Mouse (Mus musculus) T-cell, adult 66 days (primary cell): ENCODE measurements around the gene Zbtb7b. TPM values are rescaled to one million over a fixed set of nuclear protein-coding genes. Genes with fewer than 3 reads are reported as not detected.

ENCODE experiments used
- total RNA-seq, 2 experiments: library from RNA; stranded (reverse); gene quantifications; 3 replicates in 1 of 2; 4 replicates in 1 of 2; pipeline ENCODE4 v1.2.4; 2023

Zbtb7b gene
- 100 to 1,000 TPM in 1 of 2 experiments, 10 to 100 TPM in 1; 98.0 to 107 TPM for total RNA-seq

DNA sequence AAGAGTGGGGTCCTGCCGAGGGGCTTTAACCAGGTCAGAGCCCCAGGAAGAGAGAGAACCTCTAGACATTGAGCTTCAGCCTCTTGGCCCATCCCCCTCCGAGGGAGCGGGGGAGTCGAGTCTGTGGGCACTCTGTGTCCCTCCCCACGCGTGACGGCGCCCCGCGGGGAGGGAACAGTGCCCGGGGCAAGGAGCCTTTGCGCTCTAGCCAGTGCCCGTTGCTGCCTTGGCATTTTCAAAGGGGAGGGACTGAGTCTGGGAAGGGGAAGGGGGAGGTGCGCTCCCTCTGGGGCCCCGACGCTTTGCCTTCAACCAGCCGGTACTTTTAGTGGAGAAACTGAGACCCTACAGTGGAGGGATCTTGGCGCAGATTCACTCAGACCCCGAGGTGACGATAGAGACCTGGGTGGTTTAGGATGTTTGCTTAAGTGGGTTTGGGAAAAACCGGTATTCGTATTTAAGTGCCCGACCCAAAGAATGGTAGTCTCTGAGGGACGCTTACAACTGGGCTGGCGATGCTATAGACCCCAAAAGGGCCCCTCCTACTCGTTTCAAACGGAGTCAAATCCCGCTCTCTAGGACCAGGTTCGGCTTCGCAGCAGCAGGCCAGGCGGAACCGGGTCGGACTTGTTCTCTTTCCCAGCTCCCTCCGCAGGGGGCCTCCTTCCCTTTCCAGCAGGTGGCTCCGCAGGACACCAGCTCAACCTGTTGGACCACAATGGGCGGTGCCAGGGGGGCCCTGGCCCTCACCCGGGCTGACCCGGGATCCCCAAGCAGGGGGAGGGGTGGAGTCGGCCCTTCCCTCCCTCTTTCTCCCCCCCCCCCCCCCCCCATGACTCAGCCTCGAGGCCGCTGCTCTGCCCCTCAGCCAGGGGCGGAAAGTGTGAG, at the start of gene Zbtb7b:
Gene Zbtb7b (minus strand): TSS at position 771 of the 888 bp plus-strand sequence.

DNA sequence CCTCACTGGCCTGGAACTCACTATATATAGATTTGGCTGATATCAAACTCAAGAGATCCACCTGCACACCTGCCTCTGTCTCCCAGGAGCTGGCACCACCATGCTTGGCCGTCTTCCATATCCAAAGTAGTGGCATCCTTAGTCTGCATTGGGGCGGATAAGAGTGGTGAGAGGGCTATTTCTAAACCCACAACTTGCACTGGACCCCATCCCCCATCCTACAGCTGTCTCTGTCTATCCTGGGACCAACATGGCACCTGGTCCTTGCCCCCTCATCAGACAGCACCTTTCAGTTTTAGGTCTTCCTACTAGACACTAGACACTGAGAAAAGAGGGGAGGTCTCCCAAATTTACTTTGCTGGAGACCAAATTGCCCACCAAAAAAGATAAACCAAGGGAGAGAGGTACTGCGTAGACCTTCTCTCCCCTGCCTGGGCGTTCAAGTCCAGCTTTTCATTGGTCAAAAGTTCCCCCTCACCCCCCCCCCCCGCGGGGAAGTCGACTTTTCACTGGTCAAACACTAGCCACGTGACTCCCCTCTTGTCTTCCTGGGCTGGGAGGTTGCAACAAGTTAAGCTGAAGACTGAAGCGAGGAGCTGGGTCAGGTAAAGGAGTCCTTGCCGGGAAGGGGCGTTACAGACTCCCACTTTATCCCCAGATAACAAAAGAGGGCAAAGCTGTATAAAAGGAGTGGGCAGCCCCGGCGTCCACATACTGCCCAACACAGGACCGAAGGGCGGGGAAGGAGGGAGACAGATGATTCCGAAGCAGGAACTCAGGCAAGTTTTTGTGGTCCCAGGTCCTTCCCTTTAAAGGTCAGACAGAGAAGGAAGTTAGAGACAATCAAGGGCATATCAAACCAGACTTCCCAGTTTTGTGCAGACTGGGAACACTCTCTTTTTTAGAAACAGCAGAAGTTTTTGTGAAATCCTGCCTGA, 41.9 kb upstream of the Zbtb7b start, which contains the start of gene Pbxip1:
Gene Pbxip1 (plus strand): TSS at position 531 of the 938 bp plus-strand sequence.

DNA sequence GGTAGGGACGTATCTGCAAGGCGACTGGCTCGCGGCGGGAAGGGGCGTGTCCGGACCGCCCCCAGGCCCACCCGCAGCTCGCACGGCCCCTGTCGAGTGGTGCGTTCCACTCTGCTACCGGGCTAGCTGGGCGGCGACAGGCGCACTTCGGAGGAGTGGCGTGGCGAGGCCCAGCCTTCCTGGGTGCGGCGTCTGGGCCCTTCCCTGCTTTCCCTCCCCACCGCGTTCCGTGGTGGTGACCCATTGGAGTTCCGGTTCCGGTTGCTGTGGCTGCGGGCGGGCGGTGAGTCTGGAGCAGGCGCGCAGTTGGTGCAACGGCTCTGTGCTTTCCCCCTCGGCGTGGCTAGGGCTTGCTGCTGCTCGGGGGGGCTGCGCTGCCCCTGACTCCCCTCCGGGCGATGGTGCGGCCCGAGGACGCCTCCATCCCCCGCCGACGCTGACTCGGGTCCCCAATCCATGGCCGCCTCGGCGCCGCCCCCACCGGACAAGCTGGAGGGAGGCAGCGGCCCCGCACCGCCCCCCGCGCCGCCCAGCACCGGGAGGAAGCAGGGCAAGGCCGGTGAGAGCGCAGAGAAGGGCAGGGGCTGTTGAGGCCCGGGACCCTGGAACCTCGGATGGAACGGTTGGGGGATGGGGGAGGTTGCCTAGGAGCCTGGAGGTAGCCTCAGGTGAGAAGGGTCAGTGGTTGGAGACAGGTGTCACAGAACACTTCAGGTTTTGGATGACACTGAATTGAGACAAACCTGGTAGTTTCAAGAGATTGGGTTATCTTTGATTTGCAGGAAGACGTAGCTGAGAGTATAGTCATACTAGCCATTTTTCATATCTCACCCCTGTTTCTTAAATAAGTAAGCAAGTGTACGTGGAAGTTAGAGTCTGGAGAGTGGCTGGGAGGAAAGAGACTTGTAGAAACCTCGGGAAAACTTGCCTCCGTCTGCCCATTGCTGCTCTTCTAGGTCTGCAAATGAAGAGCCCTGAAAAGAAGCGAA, 35.9 kb upstream of the Zbtb7b start, which contains the start of gene Pygo2:
Gene Pygo2 (plus strand): TSS at position 44 of the 989 bp plus-strand sequence.

DNA sequence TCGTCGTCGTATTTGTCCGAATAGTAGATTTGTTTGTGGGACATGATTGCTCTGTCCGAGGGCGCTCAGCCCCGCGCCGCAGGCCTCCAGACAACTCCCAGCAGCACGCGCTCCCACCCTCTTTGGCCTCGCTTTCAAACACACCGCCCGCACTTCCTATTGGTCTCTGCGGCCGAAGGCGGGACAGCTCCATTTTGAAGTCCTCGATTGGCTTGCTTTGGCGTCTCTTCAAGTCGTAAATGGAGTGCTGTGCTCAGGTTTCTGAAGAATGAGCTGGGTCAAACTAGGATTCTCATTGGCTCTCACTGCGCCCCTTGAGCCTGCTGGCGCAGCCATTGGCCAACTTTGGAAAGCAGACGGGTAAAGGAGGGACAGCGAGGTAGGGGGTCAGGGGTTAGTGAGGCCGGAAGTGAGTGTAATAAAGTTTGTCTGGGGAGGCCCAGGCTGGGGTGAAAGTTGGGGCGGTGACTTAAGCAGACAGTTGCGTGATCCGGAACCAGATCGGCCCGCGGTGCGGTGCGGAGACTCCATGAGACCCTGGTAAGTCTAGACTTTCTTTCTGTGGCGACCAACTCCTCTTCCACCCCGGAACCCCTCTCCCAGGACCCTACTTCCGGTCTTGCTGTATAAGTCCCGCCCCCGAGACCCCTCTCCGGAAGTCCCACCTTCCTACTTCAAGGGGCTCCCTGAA, 23.7 kb upstream of the Zbtb7b start, which contains the start of the genes Cks1b and Shc1:
Gene Cks1b (minus strand): TSS at position 214 of the 691 bp plus-strand sequence.
Gene Shc1 (plus strand): TSS at position 274 of the 691 bp plus-strand sequence.

DNA sequence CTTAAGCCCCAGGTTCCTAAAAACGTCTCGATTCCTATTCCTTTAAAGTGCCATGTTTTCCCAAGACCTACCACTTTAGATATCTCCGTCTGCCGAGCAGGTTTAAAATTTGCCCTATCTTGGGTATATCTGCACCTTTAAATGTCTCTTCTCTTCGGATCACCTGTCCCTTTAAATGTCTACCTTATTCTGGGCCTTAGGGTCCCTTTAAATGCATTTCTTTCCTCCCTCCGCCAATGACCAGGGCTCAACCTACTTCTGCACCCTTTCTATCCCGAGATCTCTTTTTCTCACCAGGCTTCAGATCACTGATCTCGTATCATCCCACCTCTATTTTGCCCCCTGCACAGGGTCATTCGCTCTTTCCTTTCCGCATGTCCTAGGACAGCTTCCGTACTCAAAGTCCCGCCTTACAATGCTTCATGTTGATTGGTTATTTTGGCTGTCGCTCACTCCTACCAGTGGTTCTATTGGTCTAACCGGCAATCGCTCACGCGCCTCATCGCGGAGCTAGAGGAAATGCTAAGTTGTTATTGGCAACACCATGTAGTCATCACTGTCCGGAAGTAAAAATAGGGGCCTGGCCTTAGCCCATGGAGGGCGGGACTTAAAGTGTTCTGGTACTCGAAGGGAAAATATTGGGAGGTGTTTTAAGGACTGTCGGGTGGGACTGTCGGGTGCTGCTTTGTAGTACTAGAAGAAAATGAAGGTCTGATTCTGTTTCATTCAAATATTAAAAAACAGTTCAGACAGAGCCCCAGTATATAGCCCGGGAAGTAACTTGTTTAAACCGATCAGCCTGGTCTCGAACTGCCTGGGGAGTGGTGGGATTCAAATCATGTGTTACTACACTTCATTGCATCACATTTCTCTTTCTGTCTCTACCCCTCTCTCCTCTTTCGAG, 17.2 kb upstream of the Zbtb7b start, which contains the start of gene Flad1:
Gene Flad1 (minus strand): TSS at position 381 of the 904 bp plus-strand sequence.

DNA sequence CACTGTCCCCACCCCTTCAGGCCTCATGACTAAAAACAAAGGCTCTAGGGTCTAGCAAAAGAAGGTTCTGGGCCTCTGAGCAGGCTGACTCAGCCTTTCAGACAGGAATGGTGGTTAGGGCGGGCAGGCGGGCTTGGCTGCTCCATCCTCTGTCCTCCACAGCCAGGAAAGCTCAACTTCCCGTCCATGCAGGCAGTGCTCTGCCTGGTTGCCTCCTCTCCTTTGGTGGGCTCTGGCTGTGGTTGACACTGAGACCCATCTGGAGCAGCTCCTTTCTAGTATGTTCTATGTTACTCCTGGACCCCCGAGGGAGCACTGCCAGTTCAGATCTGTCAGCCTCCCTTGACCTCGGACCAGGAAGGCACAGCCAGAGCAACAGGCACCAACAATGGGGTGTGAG, 8.1 kb upstream of the Zbtb7b start, which contains the start of gene Lenep:
Gene Lenep (minus strand): TSS at position 101 of the 400 bp plus-strand sequence.

DNA sequence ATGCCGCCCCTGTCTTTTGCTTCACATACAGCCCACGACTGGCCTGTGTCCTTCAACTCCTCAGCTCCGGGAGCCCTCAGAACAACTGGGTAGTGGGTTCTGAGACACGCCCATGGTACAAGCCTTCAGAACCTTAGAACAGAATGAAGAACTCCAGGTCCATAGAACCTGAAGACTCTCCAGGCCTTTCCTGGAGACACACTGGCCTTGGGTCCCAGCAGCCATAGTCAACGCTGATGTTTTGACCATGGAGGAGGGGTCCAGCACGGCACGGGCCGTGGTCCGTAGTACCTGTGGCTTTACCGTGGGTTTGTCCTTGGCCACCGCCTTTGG, 29.5 kb downstream of the Zbtb7b start, which contains the start of gene Dcst1:
Gene Dcst1 (minus strand): TSS at position 101 of the 333 bp plus-strand sequence.

DNA sequence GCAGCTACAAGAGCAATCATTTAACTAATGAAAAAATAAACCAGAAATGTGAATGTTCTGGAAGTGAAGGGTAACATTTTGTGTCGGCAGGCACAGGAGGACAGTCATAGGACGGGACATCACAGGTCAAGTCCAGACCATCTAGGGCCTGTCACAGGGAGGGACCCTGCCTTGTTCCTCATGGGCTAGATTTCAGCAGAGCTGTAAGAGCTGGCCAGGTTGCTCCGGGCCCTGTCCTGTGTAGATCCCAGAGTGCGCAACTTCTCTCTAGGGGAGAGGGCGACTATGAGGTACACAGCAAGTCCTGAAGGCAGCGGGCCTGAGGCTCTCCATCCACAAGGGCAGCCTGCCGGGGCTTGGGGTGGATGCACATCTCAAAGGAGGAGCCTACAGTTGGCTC, 32.9 kb downstream of the Zbtb7b start, which contains the start of gene Dcst2:
Gene Dcst2 (plus strand): TSS at position 301 of the 400 bp plus-strand sequence.

DNA sequence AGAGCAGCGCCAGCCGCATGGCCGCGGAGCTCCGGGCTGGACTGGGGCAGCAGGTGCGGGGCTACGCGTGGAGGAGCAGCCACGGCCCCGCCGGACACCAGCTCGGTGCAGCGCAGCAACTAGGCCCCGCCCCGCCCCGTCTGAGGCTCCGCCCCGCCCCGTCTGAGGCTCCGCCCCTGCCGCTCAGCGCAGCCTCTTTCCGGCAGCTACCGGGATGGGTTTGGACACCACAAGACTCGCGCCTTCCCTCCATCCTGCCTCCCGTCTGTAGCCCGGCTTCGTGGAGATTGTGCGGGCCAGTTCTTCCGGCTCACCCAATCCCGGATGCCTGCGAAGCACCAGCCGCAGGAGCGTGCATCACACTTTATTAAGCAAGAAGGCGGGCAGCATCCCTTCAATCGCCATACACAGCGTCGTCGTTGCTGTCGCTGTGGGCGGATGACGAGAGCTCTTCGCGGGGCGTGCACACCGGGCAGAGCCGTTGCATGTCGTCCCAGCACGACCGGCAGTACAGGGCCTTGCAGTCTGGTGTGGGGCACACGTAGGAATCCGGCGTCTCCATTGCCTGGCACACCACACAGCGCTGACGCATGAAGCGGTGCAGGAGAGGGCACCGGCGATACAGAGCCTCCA, 44.6 kb downstream of the Zbtb7b start, which contains the start of gene Adam15:
Gene Adam15 (minus strand): TSS at position 128 of the 633 bp plus-strand sequence.

DNA sequence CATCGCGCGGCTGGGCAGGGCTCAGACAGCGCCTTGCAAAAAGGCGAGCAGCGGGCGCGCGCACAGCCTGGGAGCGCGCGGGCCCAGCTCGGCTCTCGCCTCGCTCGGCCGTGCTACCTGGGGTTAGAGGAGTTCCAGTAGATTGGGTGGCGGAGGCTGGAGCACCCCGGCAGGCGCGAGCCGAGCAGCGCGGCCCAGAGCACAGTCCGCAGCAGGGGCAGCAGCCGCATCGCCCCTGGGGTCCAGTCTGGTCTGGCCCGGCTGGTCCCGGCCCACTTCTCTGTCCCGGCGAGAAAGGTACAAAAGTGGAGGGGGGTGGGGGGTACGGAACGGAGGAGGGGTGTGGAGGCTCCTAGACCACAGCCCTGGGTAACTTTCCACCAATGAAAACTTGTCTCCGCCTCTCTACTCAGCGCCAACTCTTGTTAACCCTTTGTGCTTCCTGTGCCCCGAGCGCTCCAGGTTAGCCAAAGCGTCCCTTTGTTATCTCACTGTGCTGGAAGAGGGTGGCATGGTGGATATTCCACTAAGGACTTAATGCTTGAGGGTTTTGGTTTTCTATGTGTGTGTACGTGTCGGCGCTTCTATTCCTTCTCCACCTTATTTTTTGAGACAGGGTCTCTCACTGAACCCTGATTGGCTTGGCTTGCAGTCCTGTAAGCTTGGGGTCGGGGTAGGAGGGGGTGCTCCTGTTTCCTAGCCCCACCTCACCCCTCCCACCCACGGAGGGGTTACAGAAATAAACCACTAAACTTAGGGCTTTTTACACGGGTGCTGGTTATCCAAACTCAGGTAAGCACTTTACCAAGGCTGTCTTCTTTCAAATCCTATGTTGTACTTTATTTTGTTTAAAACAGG, 56.6 kb downstream of the Zbtb7b start, which contains the start of gene Efna4:
Gene Efna4 (minus strand): TSS at position 308 of the 858 bp plus-strand sequence.

Other genes with a start within 250 kb of the Zbtb7b start
- gene Hcn3, start 234.6 kb downstream of the Zbtb7b start, total RNA-seq = 10 to 100 TPM; 11.3 to 14.4 TPM
- 100 to 1,000 TPM; 123 to 131 TPM for gene Clk2, start 230.0 kb downstream of the Zbtb7b start, total RNA-seq
- gene Scamp3, start 217.3 kb downstream of the Zbtb7b start, total RNA-seq = 100 to 1,000 TPM; 159 to 177 TPM
- 100 to 1,000 TPM; 178 to 181 TPM for gene Fam189b, start 211.6 kb downstream of the Zbtb7b start, total RNA-seq
- gene Gba, start 191.8 kb downstream of the Zbtb7b start, total RNA-seq = 10 to 100 TPM; 64.0 to 68.6 TPM
- 1 to 10 TPM; 3.4 to 6.3 TPM for gene Thbs3, start 179.6 kb downstream of the Zbtb7b start, total RNA-seq
- gene Mtx1, start 167.7 kb downstream of the Zbtb7b start, total RNA-seq = 10 to 100 TPM; 85.4 to 95.2 TPM
- under 1 TPM in 1 of 2 experiments, not detected in 1; 0.87 TPM for gene Muc1, start 165.7 kb downstream of the Zbtb7b start, total RNA-seq
- 100 to 1,000 TPM; 100 to 110 TPM for gene Krtcap2, start 148.8 kb downstream of the Zbtb7b start, total RNA-seq
- gene Trim46, start 148.5 kb downstream of the Zbtb7b start, total RNA-seq = 1 to 10 TPM; 1.6 to 2.3 TPM
- gene Dpm3, start 135.4 kb downstream of the Zbtb7b start, total RNA-seq = 10 to 100 TPM; 68.1 to 70.0 TPM
- 100 to 1,000 TPM in 1 of 2 experiments, 10 to 100 TPM in 1; 98.1 to 113 TPM for gene Slc50a1, start 124.2 kb downstream of the Zbtb7b start, total RNA-seq
- gene Efna1, start 113.6 kb downstream of the Zbtb7b start, total RNA-seq = not detected
- gene Efna3, start 71.8 kb downstream of the Zbtb7b start, total RNA-seq = not detected
- not detected for gene Efna4, start 56.7 kb downstream of the Zbtb7b start, total RNA-seq
- 10 to 100 TPM; 11.4 to 12.0 TPM for gene Adam15, start 44.8 kb downstream of the Zbtb7b start, total RNA-seq
- not detected for gene Dcst2, start 32.8 kb downstream of the Zbtb7b start, total RNA-seq
- gene Dcst1, start 29.5 kb downstream of the Zbtb7b start, total RNA-seq = under 1 TPM in 1 of 2 experiments, not detected in 1; 0.76 TPM
- gene Lenep, start 8.0 kb upstream of the Zbtb7b start, total RNA-seq = under 1 TPM in 1 of 2 experiments, not detected in 1; 0.89 TPM
- 10 to 100 TPM; 34.1 to 34.4 TPM for gene Flad1, start 17.1 kb upstream of the Zbtb7b start, total RNA-seq
- 10 to 100 TPM in 1 of 2 experiments, 1 to 10 TPM in 1; 6.3 to 11.8 TPM for gene Cks1b, start 23.6 kb upstream of the Zbtb7b start, total RNA-seq
- 10 to 100 TPM; 87.6 to 92.3 TPM for gene Shc1, start 23.7 kb upstream of the Zbtb7b start, total RNA-seq
- 10 to 100 TPM; 45.5 to 46.1 TPM for gene Pygo2, start 35.4 kb upstream of the Zbtb7b start, total RNA-seq
- 100 to 1,000 TPM; 100 to 101 TPM for gene Pbxip1, start 41.9 kb upstream of the Zbtb7b start, total RNA-seq
- 10 to 100 TPM in 1 of 2 experiments, 1 to 10 TPM in 1; 6.2 to 11.9 TPM for gene Pmvk, start 59.8 kb upstream of the Zbtb7b start, total RNA-seq
- under 1 TPM in 1 of 2 experiments, not detected in 1; 0.12 TPM for gene Kcnn3, start 125.4 kb upstream of the Zbtb7b start, total RNA-seq